Mouse (Mus musculus) left cerebral cortex, postnatal 14 days (tissue): ENCODE data around the gene Med10. TPM values are rescaled to one million over a fixed set of nuclear protein-coding genes. Genes with fewer than 3 reads are reported as not detected.

Experiments
- DNase-seq, 2 experiments: peaks; one replicate each; pipeline ENCODE4 v3.0.0; 2021 to 2022; ENCODE audit warnings: low spot score in 2 of 2, mixed read lengths in 1 of 2
- intact Hi-C: fragments of 180-260 bp; cut with DNase I; formaldehyde crosslinking; loops from one replicate; pipeline ENCODE4 v1.15.1; 2025
- long read RNA-seq, 2 experiments: library from polyadenylated mRNA; stranded (forward); transcript quantifications; one replicate each; pipeline ENCODE4 v2.0.0; 2021
- total RNA-seq, 2 experiments: library from RNA; stranded (reverse); gene quantifications; 2 replicates each; pipeline ENCODE4 v1.2.3; 2021

The Med10 gene
- total RNA-seq, result 10 to 100 TPM; 58.3 to 62.7 TPM
- long read RNA-seq, experiment 1, full-length matches to known transcripts, result 52 of 55 reads
- long read RNA-seq, experiment 1, partial matches to known transcripts, result 0 of 55 reads
- long read RNA-seq, experiment 1, other reads (novel, unspliced or antisense), result 3 of 55 reads
- long read RNA-seq, experiment 2, full-length matches to known transcripts, result 44 of 47 reads
- long read RNA-seq, experiment 2, partial matches to known transcripts, result 3 of 47 reads
- long read RNA-seq, experiment 2, other reads (novel, unspliced or antisense), result 0 of 47 reads

DNA sequence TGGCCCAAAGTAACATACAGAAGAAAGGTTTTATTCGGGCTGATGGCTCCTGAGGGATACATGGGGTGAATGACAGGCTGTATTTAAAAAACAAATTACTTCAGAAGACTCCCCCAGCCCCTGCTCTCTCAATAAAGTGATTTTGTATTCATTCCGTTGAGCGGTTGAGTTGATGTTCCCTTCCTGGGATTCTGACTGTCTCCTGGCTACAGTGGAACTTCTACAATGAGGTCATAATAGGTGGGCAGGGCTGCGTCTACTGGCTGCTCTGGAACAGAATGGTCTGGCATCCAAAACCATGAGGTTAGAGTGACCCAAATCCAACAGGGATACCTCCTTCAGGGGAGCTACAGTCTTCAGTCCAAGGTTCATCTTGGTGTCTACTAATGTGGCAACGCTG, at the start of gene Med10:
Gene Med10, plus strand, starts transcription at position 301 of the 400 bp plus-strand sequence.
- intact Hi-C loops, result no loop called here
- no peak for DNase-seq

DNA sequence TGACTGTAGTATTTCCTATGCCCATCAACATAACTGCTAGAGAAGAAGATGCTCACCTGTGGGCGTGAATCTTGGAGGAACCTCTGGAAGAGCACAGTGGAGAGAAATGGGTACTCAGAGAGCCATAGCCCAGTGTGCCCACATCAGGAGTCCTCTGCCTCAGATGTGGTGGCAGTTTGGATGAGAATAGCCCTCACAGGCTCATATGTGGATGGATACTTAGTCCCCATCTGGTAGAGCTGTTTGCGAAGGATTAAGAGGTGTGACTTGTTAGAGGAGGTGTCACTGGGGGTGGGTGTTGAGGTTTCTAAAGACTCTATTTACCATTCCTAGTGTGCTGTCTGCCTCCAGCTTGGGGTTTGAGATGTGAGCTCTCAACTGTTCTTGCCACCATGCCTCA, 49.3 kb upstream of the Med10 start:
- DNase-seq, result no peak
- intact Hi-C loops, result no loop called here

GRCm38 (mm10) chr13:69758979-69759378, 43.2 kb upstream of the Med10 start:
- intact Hi-C loops, result no loop called here
- DNase-seq, result peak; percentile 56 to 92

GRCm38 (mm10) chr13:69761393-69761792, 40.8 kb upstream of the Med10 start:
- intact Hi-C loops, result no loop called here

DNA sequence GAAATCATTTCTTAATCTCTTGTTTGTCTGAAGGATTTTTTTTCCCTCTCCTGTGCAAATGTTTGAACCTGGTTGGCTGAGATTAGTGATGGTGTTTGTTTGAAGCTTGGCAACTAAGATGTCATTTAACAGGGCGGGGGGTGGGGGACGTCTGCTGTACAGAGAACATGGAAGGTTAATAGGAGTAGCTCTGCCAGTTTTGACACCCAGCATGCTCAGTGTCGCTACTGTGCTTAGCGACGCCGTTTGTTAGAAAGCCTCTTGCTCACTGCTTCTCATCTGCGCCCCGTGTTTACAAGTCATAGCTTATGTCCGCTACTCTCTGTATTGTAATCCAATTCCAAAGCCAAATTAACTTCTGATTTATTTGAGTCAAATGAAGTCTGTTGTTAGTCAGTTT, 37.5 kb upstream of the Med10 start:
- no peak for DNase-seq
- intact Hi-C loops, result no loop called here

More at GRCm38 (mm10) chr13:69761393-69761792, 40.8 kb upstream of the Med10 start:
- DNase-seq, result peak; percentile 85 to 91

DNA sequence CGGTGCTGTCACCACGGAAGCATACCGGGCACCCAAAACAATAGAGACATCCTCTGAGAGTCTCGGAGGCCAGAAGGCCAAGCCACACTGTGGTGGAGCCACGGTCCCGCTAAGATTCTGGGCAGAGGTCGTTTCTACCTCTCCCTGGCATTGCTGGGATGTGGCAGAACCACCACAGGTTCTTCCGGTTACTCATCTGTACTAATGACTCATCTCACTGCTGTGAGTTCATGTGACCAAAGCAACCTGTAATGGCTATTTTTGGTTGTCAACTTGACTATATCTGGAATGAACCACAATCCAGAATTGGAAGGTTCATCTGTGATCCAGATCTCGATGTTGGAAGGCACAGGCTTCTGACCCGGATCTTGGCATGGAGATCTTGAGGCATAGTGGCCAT, 34.0 kb upstream of the Med10 start:
- intact Hi-C loops, result no loop called here
- no peak for DNase-seq

DNA sequence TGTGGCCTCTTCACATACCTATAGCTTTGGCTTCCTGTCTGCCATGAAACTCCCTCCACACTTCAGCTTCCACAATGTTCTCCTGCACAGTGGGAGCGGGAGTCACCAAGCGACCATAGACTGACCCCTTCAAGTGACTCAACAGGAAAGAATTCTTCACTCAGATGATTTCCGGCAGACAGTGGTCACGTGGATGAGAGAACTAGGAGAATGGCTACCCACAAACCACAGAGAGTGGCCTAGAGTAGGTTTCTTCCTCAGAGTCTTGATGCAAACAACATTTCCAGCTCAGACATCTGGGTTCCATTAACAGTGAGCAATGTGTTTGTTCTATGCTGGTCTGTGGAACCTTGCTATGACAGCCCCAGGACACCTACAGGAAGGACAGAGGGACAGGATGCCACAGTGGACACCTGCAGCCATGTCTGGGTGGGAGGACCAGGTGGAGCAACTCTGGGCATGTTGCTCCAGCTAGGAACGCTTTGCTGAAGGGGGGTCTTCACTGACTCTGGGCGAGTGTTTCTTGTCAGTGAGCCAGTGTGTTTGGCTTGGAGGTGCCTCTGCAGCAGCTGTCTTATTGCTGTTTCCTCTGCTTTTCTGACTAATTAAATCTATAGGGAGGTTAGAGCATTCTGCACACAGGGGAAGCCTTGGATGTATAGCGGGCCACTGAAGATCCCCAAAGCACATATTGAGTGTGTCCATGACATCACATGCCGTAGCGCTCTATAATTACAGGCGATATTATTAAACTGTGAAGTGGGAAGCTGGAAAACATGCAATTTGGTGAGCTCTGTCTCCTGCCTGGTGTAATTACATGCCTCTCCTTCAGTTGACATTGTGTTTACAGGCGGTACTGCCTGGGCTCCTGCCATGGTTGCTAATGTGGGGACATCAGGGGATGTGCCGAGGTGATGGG, 31.4 kb upstream of the Med10 start:
- no peak for DNase-seq
- intact Hi-C loops, result no loop called here

- DNase-seq, result no peak
- intact Hi-C loops, result no loop called here
Observed at GRCm38 (mm10) chr13:69772358-69772757, 29.8 kb upstream of the Med10 start.

- DNase-seq, result peak; percentile 69 to 80
Observed at GRCm38 (mm10) chr13:69778221-69778620, 24.0 kb upstream of the Med10 start.

DNA sequence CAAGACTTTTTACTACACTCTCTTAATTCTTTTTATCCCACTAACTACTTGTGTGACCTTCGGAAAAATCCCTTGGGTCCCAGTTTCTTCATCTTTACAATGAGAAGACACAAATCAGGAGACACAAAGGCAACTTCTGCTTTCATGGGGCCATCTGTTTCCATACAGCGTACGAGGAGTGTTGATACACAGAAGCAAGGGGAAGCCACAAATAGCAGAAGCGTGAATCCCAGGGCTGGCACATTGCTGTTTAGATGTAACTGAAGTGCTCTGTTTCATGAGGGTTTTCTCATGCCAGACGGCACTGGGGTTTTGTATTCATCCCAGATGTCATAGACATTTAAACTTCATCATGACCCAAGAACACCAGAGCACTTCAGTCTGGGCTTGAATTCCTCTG, 13.5 kb upstream of the Med10 start:
- no peak for DNase-seq
- intact Hi-C loops, result no loop called here

More at GRCm38 (mm10) chr13:69778221-69778620, 24.0 kb upstream of the Med10 start:
- intact Hi-C loops, result no loop called here

DNA sequence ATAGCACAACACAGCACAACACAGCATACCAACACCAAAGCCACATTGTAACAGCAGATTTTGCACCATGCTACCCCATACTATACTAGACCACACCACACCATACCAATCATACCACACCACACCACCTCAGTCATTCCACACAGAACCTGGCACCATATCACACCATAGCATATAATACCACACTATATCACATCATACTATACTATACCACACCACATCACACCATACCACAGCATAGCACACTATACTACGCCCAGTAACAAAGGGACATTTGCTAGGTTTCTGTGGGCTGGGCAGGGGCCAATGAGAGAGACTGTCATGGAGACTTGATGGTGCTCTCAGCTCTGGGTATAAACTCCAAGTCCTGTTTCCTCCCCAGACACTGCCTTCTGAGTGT, 10.4 kb upstream of the Med10 start:
- intact Hi-C loops, result no loop called here
- DNase-seq, result no peak

- intact Hi-C loops, result no loop called here
- peak in 1 of 2 experiments; percentile 23 for DNase-seq
Observed at GRCm38 (mm10) chr13:69792541-69793009, 9.6 kb upstream of the Med10 start.

GRCm38 (mm10) chr13:69794808-69795207, 7.4 kb upstream of the Med10 start:
- no peak for DNase-seq
- intact Hi-C loops, result no loop called here

DNA sequence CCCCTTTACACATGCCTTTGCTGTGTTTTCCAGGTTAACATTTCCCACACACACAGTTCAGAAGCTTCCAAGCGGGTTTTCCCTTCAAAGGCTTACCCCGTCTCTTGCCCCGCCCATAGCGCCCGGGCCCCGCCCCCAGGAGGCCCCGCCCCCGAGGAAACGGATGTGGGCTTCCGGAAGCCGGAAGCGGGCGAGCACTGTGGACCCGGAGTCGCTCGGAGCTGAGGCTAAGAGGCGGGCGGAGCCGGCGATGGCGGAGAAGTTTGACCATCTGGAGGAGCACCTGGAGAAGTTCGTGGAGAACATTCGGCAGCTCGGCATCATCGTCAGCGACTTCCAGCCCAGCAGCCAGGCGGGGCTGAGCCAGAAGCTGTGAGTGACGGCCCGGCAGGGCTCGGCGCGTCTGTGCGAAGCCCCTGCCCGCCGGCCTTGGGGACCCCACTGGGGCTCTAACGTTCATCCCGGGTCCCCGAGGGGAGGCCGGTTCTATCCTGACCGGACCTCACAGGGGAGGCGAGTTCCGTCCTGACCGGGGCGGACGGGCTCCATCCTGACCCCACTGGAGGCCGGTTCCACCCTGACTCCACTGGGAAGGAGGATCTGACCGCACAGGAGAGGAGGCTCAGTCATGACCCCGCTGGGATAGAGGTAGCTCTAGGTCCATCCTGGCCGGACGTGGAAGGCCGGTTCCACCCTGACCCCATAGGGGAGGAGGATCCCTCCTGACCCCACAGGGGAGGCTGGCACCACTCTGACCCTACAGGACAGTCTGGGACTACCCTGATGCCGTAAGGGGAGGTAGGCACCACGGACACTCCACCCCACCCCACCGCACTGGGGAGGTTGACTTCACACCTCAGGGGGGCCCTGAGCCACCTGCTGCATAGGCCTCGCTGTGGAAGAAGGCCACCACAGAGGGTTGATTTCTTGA, 7.8 kb downstream of the Med10 start:
- DNase-seq, result peak; percentile 72 to 82
- intact Hi-C loops, result loop anchor here (5.0 kb wide), 1 partner anchor 68 kb away; no protein-coding TSS in a partner anchor

GRCm38 (mm10) chr13:69810936-69811680, 8.9 kb downstream of the Med10 start:
- intact Hi-C loops, result loop anchor here (5.0 kb wide), 1 partner anchor 69 kb away; no protein-coding TSS in a partner anchor
- no peak for DNase-seq

- no peak for DNase-seq
- intact Hi-C loops, result loop anchor here (5.0 kb wide), 1 partner anchor 72 kb away; no protein-coding TSS in a partner anchor
Observed at GRCm38 (mm10) chr13:69813870-69814269, 11.7 kb downstream of the Med10 start.

DNA sequence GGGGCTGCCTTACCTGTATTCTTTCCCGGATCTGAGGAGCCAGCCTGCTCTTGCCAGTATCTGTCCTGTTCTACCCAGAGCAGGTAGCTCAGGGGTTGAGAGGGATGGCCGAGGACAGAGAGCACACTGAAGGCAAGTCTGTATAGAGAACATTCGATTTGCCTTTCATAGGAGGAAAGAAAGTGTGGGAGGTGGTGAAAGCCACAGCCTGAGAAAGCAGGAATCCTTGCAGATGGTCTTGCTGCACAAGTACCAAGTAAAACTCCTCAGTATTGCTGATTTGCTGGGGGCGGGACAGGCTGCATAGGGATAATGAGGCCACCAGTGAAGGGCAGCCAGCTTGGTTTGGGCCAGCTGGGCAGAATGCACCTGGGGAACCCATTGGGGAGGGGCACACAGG, 16.1 kb downstream of the Med10 start:
- peak in 1 of 2 experiments; percentile 16 for DNase-seq
- intact Hi-C loops, result no loop called here

- intact Hi-C loops, result no loop called here
- DNase-seq, result no peak
Observed at GRCm38 (mm10) chr13:69821169-69821822, 19.1 kb downstream of the Med10 start.
